Mouse (Mus musculus) heart, postnatal 10 days (tissue): ENCODE measurements around the gene Gm10134. TPM values are rescaled to one million over a fixed set of nuclear protein-coding genes. Genes with fewer than 3 reads are reported as not detected.
A peak's percentile ranks its signal among the peaks of the same experiment; 100 is the strongest.
"Not testable (repeated sequence)": the region's sequence is repeated elsewhere in the genome, so short reads cannot be mapped to it uniquely, and the experiment has no call there.

Experiments
- DNase-seq, 2 experiments: peaks; one replicate each; pipeline ENCODE4 v3.0.0; 2021
- intact Hi-C: fragments of 180-260 bp; cut with DNase I; formaldehyde crosslinking; loops from one replicate; pipeline ENCODE4 v1.15.1; 2025
- total RNA-seq, 2 experiments: library from RNA; stranded (reverse); gene quantifications; 2 replicates each; pipeline ENCODE4 v1.2.3; 2021

Gene Gm10134
- 1 to 10 TPM; 1.7 to 2.8 TPM for total RNA-seq

- intact Hi-C loops, result no loop called here
- no peak for DNase-seq
Measured at GRCm38 (mm10) chr2:28505795-28506194, at the start of gene Gm10134. TSS of gene Gm10134 (plus strand) at chr2:28506095.

- DNase-seq, result no peak
- intact Hi-C loops, result no loop called here
Measured at GRCm38 (mm10) chr2:28456616-28457015, 49.3 kb upstream of the Gm10134 start.

- intact Hi-C loops, result no loop called here
- DNase-seq, result peak; percentile 39 to 59
Measured at GRCm38 (mm10) chr2:28463919-28464318, 42.0 kb upstream of the Gm10134 start.

GRCm38 (mm10) chr2:28464919-28465318, 41.0 kb upstream of the Gm10134 start:
- no peak for DNase-seq
- intact Hi-C loops, result no loop called here

GRCm38 (mm10) chr2:28465836-28466518, 39.9 kb upstream of the Gm10134 start, which contains the start of gene 1700007K13Rik:
TSS of gene 1700007K13Rik (minus strand) at chr2:28466332.
- peak; percentile 65 to 72 for DNase-seq
- intact Hi-C loops, result no loop called here

- peak; percentile 86 to 91 for DNase-seq
- intact Hi-C loops, result no loop called here
Measured at GRCm38 (mm10) chr2:28467860-28468485, 37.9 kb upstream of the Gm10134 start, which contains the start of gene Mrps2. TSS of gene Mrps2 (plus strand) at chr2:28468066.

- DNase-seq, result peak in 1 of 2 experiments; percentile 22
- intact Hi-C loops, result no loop called here
Measured at GRCm38 (mm10) chr2:28468486-28469225, 37.2 kb upstream of the Gm10134 start.

- DNase-seq, result no peak
- intact Hi-C loops, result no loop called here
Measured at GRCm38 (mm10) chr2:28469461-28469860, 36.4 kb upstream of the Gm10134 start.

GRCm38 (mm10) chr2:28470591-28470990, 35.3 kb upstream of the Gm10134 start:
- intact Hi-C loops, result no loop called here
- no peak for DNase-seq

GRCm38 (mm10) chr2:28472011-28472410, 33.9 kb upstream of the Gm10134 start:
- intact Hi-C loops, DNase-seq: not testable (repeated sequence)

GRCm38 (mm10) chr2:28477993-28478392, 27.9 kb upstream of the Gm10134 start:
- DNase-seq, intact Hi-C loops: not testable (repeated sequence)

- no peak for DNase-seq
Measured at GRCm38 (mm10) chr2:28479208-28480204, 26.4 kb upstream of the Gm10134 start.

GRCm38 (mm10) chr2:28483861-28484260, 22.0 kb upstream of the Gm10134 start:
- intact Hi-C loops, result no loop called here
- DNase-seq, result no peak

More at GRCm38 (mm10) chr2:28479208-28480204, 26.4 kb upstream of the Gm10134 start:
- intact Hi-C loops, result no loop called here

GRCm38 (mm10) chr2:28494521-28494920, 11.4 kb upstream of the Gm10134 start:
- no peak for DNase-seq
- intact Hi-C loops, result no loop called here

- intact Hi-C loops, result no loop called here
- DNase-seq, result peak; percentile 26 to 43
Measured at GRCm38 (mm10) chr2:28495207-28495756, 10.6 kb upstream of the Gm10134 start.

GRCm38 (mm10) chr2:28495801-28496595, 9.9 kb upstream of the Gm10134 start:
- intact Hi-C loops, result no loop called here
- DNase-seq, result no peak

- intact Hi-C loops, result no loop called here
Measured at GRCm38 (mm10) chr2:28496671-28497070, 9.2 kb upstream of the Gm10134 start, which contains the start of gene Gbgt1. TSS of gene Gbgt1 (plus strand) at chr2:28496891.

GRCm38 (mm10) chr2:28497561-28497960, 8.3 kb upstream of the Gm10134 start:
- intact Hi-C loops, result no loop called here
- no peak for DNase-seq

More at GRCm38 (mm10) chr2:28496671-28497070, 9.2 kb upstream of the Gm10134 start, which contains the start of gene Gbgt1:
- no peak for DNase-seq

- intact Hi-C loops, result no loop called here
- DNase-seq, result no peak
Measured at GRCm38 (mm10) chr2:28498431-28498830, 7.5 kb upstream of the Gm10134 start.
